Mouse (Mus musculus): ENCODE data around the gene Bace1.
"Not testable (repeated sequence)": the region's sequence is repeated elsewhere in the genome, so short reads cannot be mapped to it uniquely, and the experiment has no call there.

Bace1 gene

GRCm38 (mm10) chr9:45838069-45838433, 329 bp upstream of the Bace1 start:
- no peak for DNase-seq (ENCODE audit: low spot score in 2 of 2)

- DNase-seq (ENCODE audit: low spot score in 2 of 2), result no peak
These were observed 980 bp downstream of the Bace1 start for GRCm38 (mm10) chr9:45839139-45839981.

GRCm38 (mm10) chr9:45839982-45840300, 1.6 kb downstream of the Bace1 start:
- no peak for DNase-seq (ENCODE audit: low spot score in 2 of 2)

GRCm38 (mm10) chr9:45840331-45840730, 2.0 kb downstream of the Bace1 start:
- no peak for DNase-seq (ENCODE audit: low spot score in 2 of 2)

- no peak for DNase-seq (ENCODE audit: low spot score in 2 of 2)
These were observed 3.1 kb downstream of the Bace1 start for GRCm38 (mm10) chr9:45841458-45841857.

- DNase-seq (ENCODE audit: low spot score in 2 of 2), result no peak
These were observed 4.6 kb downstream of the Bace1 start for GRCm38 (mm10) chr9:45843007-45843406.

GRCm38 (mm10) chr9:45843780-45844179, 5.4 kb downstream of the Bace1 start:
- no peak for DNase-seq (ENCODE audit: low spot score in 2 of 2)

GRCm38 (mm10) chr9:45845541-45845940, 7.2 kb downstream of the Bace1 start:
- no peak for DNase-seq (ENCODE audit: low spot score in 2 of 2)

GRCm38 (mm10) chr9:45846176-45846575, 7.8 kb downstream of the Bace1 start:
- DNase-seq (ENCODE audit: low spot score in 2 of 2), result not testable (repeated sequence)

- no peak for DNase-seq (ENCODE audit: low spot score in 2 of 2)
These were observed 8.6 kb downstream of the Bace1 start for GRCm38 (mm10) chr9:45846891-45847460.

- DNase-seq (ENCODE audit: low spot score in 2 of 2), result peak in 1 of 2 experiments; percentile 36
These were observed 11.4 kb downstream of the Bace1 start for GRCm38 (mm10) chr9:45849528-45850408.

- no peak for DNase-seq (ENCODE audit: low spot score in 2 of 2)
These were observed 12.3 kb downstream of the Bace1 start for GRCm38 (mm10) chr9:45850528-45851155.

GRCm38 (mm10) chr9:45851330-45851729, 12.9 kb downstream of the Bace1 start:
- no peak for DNase-seq (ENCODE audit: low spot score in 2 of 2)

GRCm38 (mm10) chr9:45851776-45852175, 13.4 kb downstream of the Bace1 start:
- no peak for DNase-seq (ENCODE audit: low spot score in 2 of 2)

GRCm38 (mm10) chr9:45853695-45854094, 15.3 kb downstream of the Bace1 start:
- no peak for DNase-seq (ENCODE audit: low spot score in 2 of 2)

- DNase-seq (ENCODE audit: low spot score in 2 of 2), result no peak
These were observed 15.8 kb downstream of the Bace1 start for GRCm38 (mm10) chr9:45854136-45854535.

- no peak for DNase-seq (ENCODE audit: low spot score in 2 of 2)
These were observed 21.0 kb downstream of the Bace1 start for GRCm38 (mm10) chr9:45859364-45859763.

GRCm38 (mm10) chr9:45861813-45862212, 23.4 kb downstream of the Bace1 start:
- no peak for DNase-seq (ENCODE audit: low spot score in 2 of 2)

GRCm38 (mm10) chr9:45869181-45869580, 30.8 kb downstream of the Bace1 start:
- no peak for DNase-seq (ENCODE audit: low spot score in 2 of 2)

- DNase-seq (ENCODE audit: low spot score in 2 of 2), result no peak
These were observed 31.9 kb downstream of the Bace1 start for GRCm38 (mm10) chr9:45870265-45870664.

- no peak for DNase-seq (ENCODE audit: low spot score in 2 of 2)
These were observed 39.5 kb downstream of the Bace1 start for GRCm38 (mm10) chr9:45877928-45878327.

- no peak for DNase-seq (ENCODE audit: low spot score in 2 of 2)
These were observed 55.3 kb downstream of the Bace1 start for GRCm38 (mm10) chr9:45893681-45894080.

Data from urinary bladder, adult 18-20 months (tissue).